Mouse (Mus musculus) ES-Bruce4 (cell line): Measurements from ENCODE around the gene Nfe2l1. TPM values are rescaled to one million over a fixed set of nuclear protein-coding genes. Genes with fewer than 3 reads are reported as not detected.
"Not testable (repeated sequence)": the region's sequence is repeated elsewhere in the genome, so short reads cannot be mapped to it uniquely, and the experiment has no call there.

ENCODE experiments used
- H3K27ac ChIP-seq: 2 replicates; pipeline ENCODE4 v1.5.1; 2012; ENCODE audit warnings: low read length, inconsistent platforms; ENCODE audit not compliant: insufficient read depth
- H3K27me3 ChIP-seq: 2 replicates; pipeline ENCODE4 v1.6.1; 2012; ENCODE audit warnings: mild to moderate bottlenecking, low read length, inconsistent platforms; ENCODE audit not compliant: control insufficient read depth, poor library complexity, insufficient read depth, severe bottlenecking
- H3K36me3 ChIP-seq: 2 replicates; pipeline ENCODE4 v1.6.1; 2012; ENCODE audit warnings: inconsistent platforms, mild to moderate bottlenecking, low read length, moderate library complexity; ENCODE audit not compliant: control insufficient read depth, poor library complexity, insufficient read depth, severe bottlenecking
- H3K4me1 ChIP-seq: one replicate; pipeline ENCODE4 v1.8.1; 2011; ENCODE audit warnings: low read length; ENCODE audit not compliant: control insufficient read depth, insufficient read depth
- H3K4me3 ChIP-seq: 2 replicates; pipeline ENCODE4 v1.5.1; 2011; ENCODE audit warnings: low read depth, mild to moderate bottlenecking, low read length
- H3K9ac ChIP-seq: 2 replicates; pipeline ENCODE4 v1.6.1; 2012; ENCODE audit warnings: low read depth, mild to moderate bottlenecking, inconsistent platforms; ENCODE audit not compliant: poor library complexity, severe bottlenecking
- H3K9me3 ChIP-seq: replicated peaks from 2 replicates; pipeline ENCODE4 v1.6.1; 2012; ENCODE audit warnings: mild to moderate bottlenecking, low read length, inconsistent platforms; ENCODE audit not compliant: control insufficient read depth, poor library complexity, insufficient read depth, severe bottlenecking
- CTCF ChIP-seq: IDR thresholded peaks from one replicate; pipeline ENCODE4 v1.8.1; 2011; ENCODE audit warnings: low read depth, low read length
- EP300 ChIP-seq: IDR thresholded peaks from 2 replicates; pipeline ENCODE4 v1.6.1; 2011; ENCODE audit warnings: low read depth, low read length; ENCODE audit not compliant: insufficient read depth
- POLR2A ChIP-seq: IDR thresholded peaks from one replicate; pipeline ENCODE4 v1.8.1; 2011; ENCODE audit warnings: low read length; ENCODE audit not compliant: insufficient read depth
- polyA plus RNA-seq: library from polyadenylated mRNA; stranded (reverse); fragments of >200 nt; gene quantifications from 2 replicates; pipeline ENCODE4 v1.2.4, GENCODE M21; 2011; ENCODE audit warnings: low read depth; ENCODE audit not compliant: missing spikeins, insufficient read depth, insufficient read length

Gene Nfe2l1
- polyA plus RNA-seq, 1 experiment, result 181 TPM

DNA sequence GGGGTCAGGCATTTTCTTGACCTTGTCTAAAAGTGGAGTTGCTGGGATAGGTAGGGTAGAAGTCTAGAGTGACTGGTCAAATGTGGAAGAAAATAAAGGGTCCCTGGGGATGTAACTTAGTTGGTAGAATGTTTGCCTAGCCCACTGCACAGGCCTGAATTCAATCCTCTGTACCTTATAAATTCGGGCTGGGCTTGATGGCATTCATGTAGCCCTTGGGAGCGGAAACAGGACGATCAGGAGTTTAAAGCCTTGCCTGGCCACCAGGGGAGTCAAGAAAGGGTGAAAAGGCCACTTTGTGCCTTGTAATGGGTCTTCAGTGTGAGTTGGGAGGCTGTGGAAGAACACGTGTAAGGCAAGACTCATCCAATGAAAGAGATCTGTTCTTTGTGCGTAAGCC, 39.8 kb downstream of the Nfe2l1 start:
- no peak for TF ChIP-seq EP300
- no peak for TF ChIP-seq POLR2A
- no peak for TF ChIP-seq CTCF
- peak overlapping the region; percentile 97 for H3K9ac ChIP-seq
- H3K9me3 ChIP-seq, result no peaks in the 10 kb centered on the region
- peaks cover 5% of the 10 kb centered on the region for H3K4me1 ChIP-seq
- no peaks in the 10 kb centered on the region for H3K27me3 ChIP-seq
- peak overlapping the region; percentile 94 for H3K27ac ChIP-seq
- H3K4me3 ChIP-seq, result peak overlapping the region; percentile 99
- peaks cover 17% of the 10 kb centered on the region for H3K36me3 ChIP-seq

DNA sequence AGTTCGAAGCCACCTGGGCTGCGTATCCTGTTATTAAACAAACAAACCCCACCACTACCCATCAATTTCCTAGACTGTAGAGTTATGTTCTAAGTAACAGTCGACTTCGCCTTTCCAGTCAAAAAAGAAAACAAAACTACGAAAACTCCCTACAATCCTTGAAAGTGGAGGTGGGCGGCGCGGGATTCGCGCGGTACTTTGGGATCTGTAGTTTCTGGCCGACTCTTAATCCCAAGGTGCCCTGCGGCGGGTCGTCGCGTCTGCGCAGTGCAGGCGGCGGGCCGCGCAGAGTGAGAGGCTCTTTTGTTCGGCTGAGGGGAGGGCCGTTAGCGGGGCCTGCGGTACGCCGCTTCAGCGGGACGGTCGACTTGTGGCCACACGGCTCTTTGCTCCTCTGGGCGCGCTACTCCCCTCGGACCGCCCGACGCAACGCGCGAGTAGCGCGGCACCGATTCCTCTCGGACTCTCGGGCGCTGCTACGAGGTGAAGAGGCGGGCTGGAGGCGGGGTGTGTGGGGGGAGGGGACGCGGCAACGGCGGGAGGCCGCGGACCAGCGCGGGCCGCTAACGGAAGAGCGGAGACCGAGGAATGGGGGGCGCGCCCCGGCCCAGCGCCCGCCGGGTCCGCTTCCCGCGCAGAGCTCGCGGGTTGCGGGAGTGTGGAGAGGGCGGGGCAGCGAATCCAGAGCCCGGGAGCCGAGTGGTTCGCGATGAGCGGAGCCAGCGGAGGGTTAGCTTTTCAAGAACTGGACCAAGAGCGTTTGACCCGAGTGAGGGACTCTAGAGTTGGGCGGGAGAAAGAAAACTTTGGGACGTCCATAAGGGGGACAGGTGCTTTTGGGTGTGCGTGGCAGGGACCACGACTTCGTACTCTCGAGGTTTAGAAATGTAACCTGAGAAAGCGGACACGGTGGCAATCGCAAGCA, 40.6 kb downstream of the Nfe2l1 start, which contains the start of gene Cbx1:
TSS of gene Cbx1 (plus strand) at position 257 of the 925 bp plus-strand sequence.
- Histone ChIP-seq H3K27ac (peak within 1 kb of the TSS; percentile 98), H3K9me3 (no peaks in the 10 kb centered on the region), H3K4me3 (peak within 1 kb of the TSS; percentile 99), H3K9ac (peak within 1 kb of the TSS; percentile 97), H3K27me3 (no peaks in the 10 kb centered on the region), H3K4me1 (peaks cover 5% of the 10 kb centered on the region), H3K36me3 (peaks cover 11% of the 10 kb centered on the region)
- peak; percentile 32 for TF ChIP-seq POLR2A
- TF ChIP-seq CTCF, result no peak

DNA sequence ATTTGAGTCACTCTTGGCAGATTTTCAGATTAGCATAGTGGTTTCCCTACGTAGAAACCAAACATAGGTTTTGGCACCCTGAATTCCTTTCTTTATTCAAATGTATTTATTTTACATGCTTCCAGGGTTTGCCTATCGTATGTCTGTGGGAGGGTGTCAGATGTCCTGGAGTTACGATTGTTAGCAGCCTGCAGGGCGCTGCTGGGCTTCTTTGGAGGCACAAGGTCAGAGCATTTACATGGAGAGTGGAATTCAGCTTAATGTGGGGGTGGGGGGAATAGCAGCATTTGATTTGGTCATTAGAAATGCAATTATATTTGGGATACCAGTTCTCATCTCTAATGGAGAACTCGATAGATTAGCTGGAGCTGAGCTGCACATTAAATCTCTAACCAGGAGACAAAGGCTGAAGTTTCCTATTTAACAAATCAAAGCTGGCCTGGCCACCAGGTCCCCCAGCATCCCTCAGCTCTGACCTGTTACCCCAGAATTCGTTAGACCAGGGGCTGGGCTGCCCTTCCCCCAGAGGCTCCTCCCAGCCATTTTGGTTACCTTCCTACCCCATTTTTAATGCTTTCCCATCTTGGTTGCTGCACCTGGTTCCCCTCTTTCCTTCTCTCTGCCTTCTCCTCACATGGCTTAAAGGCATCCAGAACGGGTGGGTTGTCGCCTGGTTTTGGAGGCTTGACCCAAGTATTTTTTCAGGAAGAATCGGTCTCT, 42.9 kb downstream of the Nfe2l1 start:
- Histone ChIP-seq H3K36me3 (peaks cover 3% of the 10 kb centered on the region), H3K27ac (peak overlapping the region; percentile 98), H3K4me1 (peaks cover 3% of the 10 kb centered on the region), H3K9me3 (no peaks in the 10 kb centered on the region), H3K27me3 (no peaks in the 10 kb centered on the region), H3K4me3 (no peak overlapping the region), H3K9ac (peak overlapping the region; percentile 61)
- TF ChIP-seq CTCF, result no peak
- TF ChIP-seq EP300, result peak; percentile 90
- no peak for TF ChIP-seq POLR2A

DNA sequence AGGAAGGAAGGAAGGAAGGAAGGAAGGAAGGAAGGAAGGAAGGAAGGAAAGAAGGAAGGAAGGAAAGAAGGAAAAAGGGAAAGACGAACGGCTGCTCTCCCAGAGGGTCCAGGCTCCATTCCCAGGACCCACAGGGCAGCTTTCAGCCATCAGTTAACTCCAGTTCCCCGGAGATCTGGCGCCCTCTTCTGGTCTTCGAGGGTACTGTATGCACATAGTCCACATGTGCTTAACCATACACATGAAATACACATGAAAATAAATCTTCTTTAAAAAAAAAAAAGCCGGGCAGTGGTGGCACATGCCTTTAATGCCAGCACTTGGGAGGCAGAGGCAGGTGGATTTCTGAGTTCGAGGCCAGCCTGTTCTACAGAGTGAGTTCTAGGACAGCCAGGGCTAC, 44.9 kb downstream of the Nfe2l1 start:
- not testable (repeated sequence) for H3K4me1 ChIP-seq, H3K9ac ChIP-seq, H3K4me3 ChIP-seq, H3K9me3 ChIP-seq, H3K36me3 ChIP-seq, H3K27me3 ChIP-seq, H3K27ac ChIP-seq
- peak; percentile 71 for TF ChIP-seq CTCF

DNA sequence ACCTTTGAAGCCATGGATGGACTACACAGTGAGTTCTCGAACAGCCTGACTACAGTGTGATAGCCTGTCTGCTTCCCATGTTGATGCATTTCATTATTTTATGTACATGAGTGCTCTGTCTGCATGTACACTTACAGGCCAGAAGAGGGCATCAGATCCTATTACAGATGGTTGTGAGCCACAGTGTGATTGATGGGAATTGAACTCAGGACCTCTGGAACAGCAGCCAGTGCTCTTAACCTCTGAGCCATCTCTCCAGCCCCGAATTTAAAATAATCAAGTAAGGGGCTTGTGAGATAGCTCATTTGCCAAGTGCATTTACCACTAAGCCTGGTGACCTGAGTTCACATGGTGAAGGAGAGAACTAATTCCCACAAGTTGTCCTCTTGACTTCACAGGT, 48.3 kb downstream of the Nfe2l1 start:
- Histone ChIP-seq H3K27ac (peak overlapping the region; percentile 95), H3K36me3 (no peaks in the 10 kb centered on the region), H3K4me1 (peaks cover 3% of the 10 kb centered on the region), H3K27me3 (no peaks in the 10 kb centered on the region), H3K9me3 (no peaks in the 10 kb centered on the region), H3K4me3 (no peak overlapping the region), H3K9ac (peak overlapping the region; percentile 55)
- no peak for TF ChIP-seq EP300
- no peak for TF ChIP-seq CTCF
- TF ChIP-seq POLR2A, result no peak

DNA sequence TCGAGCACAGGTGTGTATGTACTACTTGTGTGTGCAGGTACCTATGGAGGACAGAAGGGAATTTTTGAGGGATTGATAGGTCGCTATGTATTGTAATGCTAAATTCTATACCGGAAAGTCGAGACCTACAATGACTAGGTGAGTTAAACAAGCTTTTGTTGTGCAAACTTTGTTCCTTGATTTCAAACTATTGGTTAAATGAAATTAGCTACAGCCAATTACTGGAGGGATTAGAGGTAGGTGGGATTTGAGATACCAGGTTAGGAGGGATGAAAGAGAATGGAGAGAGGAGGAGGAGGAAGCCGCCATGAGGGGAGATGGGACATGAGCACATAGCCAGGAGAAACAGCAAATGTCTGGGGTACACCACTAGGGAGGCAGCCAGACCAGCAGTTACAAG, 49.5 kb downstream of the Nfe2l1 start:
- Histone ChIP-seq H3K27me3 (no peaks in the 10 kb centered on the region), H3K4me3 (peak overlapping the region; percentile 39), H3K36me3 (no peaks in the 10 kb centered on the region), H3K9me3 (no peaks in the 10 kb centered on the region), H3K4me1 (peaks cover 3% of the 10 kb centered on the region), H3K27ac (peak overlapping the region; percentile 95), H3K9ac (peak overlapping the region; percentile 55)
- TF ChIP-seq POLR2A, result peak; percentile 55
- no peak for TF ChIP-seq EP300

DNA sequence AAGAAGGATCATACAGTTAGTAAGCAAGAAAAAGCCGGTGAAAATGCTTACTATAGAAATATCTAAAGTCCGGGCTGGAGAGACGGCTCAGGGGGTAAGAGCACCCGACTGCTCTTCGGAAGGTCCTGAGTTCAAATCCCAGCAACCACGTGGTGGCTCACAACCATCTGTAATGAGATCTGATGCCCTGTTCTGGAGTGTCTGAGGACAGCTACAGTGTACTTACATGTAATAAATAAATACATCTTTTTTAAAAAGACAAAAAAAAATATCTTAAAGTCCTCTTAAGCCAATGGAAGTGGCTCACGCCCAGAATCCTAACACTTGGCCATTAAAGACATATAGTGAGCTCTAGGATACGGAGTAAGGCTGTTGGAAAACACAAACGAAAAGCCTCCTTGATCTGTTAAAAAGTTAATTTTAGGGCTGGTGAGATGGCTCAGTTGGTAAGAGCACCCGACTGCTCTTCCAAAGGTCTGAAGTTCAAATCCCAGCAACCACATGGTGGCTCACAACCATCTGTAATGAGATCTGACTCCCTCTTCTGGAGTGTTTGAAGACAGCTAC, 51.6 kb downstream of the Nfe2l1 start:
- H3K27me3 ChIP-seq, H3K36me3 ChIP-seq, H3K4me1 ChIP-seq, H3K9me3 ChIP-seq: not testable (repeated sequence)
- Histone ChIP-seq H3K27ac (peak overlapping the region; percentile 88), H3K9ac (peak overlapping the region; percentile 64), H3K4me3 (peak overlapping the region; percentile 65)
